Mouse (Mus musculus) midbrain, embryonic 11.5 days (tissue): ENCODE data around the gene Msmb. TPM values are rescaled to one million over a fixed set of nuclear protein-coding genes. Genes with fewer than 3 reads are reported as not detected.
"Not testable (repeated sequence)": the region's sequence is repeated elsewhere in the genome, so short reads cannot be mapped to it uniquely, and the experiment has no call there.

ENCODE experiments used
- ATAC-seq: fragments of 200-750 bp; cut with Nextera tagmentation; 2 replicates; pipeline ENCODE4 v1.8.0; 2017; ENCODE audit warnings: moderate TSS enrichment, moderate library complexity; ENCODE audit not compliant: low FRiP score
- DNase-seq: peaks from one replicate; pipeline ENCODE4 v3.0.0; 2015; ENCODE audit warnings: low spot score; ENCODE audit errors: missing footprints
- H3K27ac ChIP-seq: fragments of 300-500 bp; sonication (generic); 2 replicates; pipeline ENCODE4 v1.5.1; 2014; ENCODE audit warnings: low read depth, low read length
- H3K27me3 ChIP-seq: fragments of 300-500 bp; sonication (generic); 2 replicates; pipeline ENCODE4 v1.6.1; 2014; ENCODE audit warnings: mild to moderate bottlenecking, low read length, moderate library complexity, mixed read lengths; ENCODE audit not compliant: control insufficient read depth, insufficient read depth
- H3K36me3 ChIP-seq: fragments of 300-500 bp; sonication (generic); 2 replicates; pipeline ENCODE4 v1.6.1; 2014; ENCODE audit warnings: mild to moderate bottlenecking, low read length, moderate library complexity, mixed read lengths; ENCODE audit not compliant: control insufficient read depth, insufficient read depth
- H3K4me1 ChIP-seq: fragments of 300-500 bp; sonication (generic); 2 replicates; pipeline ENCODE4 v1.6.1; 2014; ENCODE audit warnings: low read length; ENCODE audit not compliant: control insufficient read depth, insufficient read depth
- H3K4me2 ChIP-seq: fragments of 300-500 bp; sonication (generic); 2 replicates; pipeline ENCODE4 v1.6.1; 2014; ENCODE audit warnings: mild to moderate bottlenecking, moderate library complexity
- H3K4me3 ChIP-seq: fragments of 300-500 bp; sonication (generic); 2 replicates; pipeline ENCODE4 v1.5.1; 2014; ENCODE audit warnings: low read depth, low read length
- H3K9ac ChIP-seq: fragments of 300-500 bp; sonication (generic); 2 replicates; pipeline ENCODE4 v1.6.1; 2014; ENCODE audit warnings: low read length
- H3K9me3 ChIP-seq: fragments of 300-500 bp; sonication (generic); 2 replicates; pipeline ENCODE4 v1.6.1; 2016; ENCODE audit warnings: low read length; ENCODE audit not compliant: control insufficient read depth
- whole genome bisulfite sequencing: fragments of 180-500 bp; shearing (Covaris S2); extraction: QIAGEN DNeasy Blood & Tissue Kit; methylation state at CpG from one replicate; pipeline ENCODE4 v1.1.7; 2014; 5-methylcytosine and 5-hydroxymethylcytosine counted together
- polyA plus RNA-seq: library from polyadenylated mRNA; unstranded; fragments of >200 nt; fragmentation: Nextera tagmentation; extraction: Ambion mirVana; gene quantifications from 2 replicates; pipeline ENCODE4 v1.2.1, GENCODE M21; 2014

The Msmb gene
- polyA plus RNA-seq, 1 experiment from 2014 or later = not detected

GRCm38 (mm10) chr14:32106911-32107310 lies 34.9 kb upstream of the Msmb start:
- ATAC-seq (no peak), DNase-seq (no peak)
- H3K9ac ChIP-seq = no peak overlapping the region
- no peak overlapping the region for H3K4me2 ChIP-seq
- H3K27me3 ChIP-seq = no peaks in the 10 kb centered on the region
- no peak overlapping the region for H3K27ac ChIP-seq
- no peaks in the 10 kb centered on the region for H3K4me1 ChIP-seq
- H3K9me3 ChIP-seq = no peaks in the 10 kb centered on the region
- H3K36me3 ChIP-seq = no peaks in the 10 kb centered on the region
- no peak overlapping the region for H3K4me3 ChIP-seq
- WGBS = 91% methylated on average over 4 of the region's 4 CpGs

GRCm38 (mm10) chr14:32112124-32112523 lies 29.7 kb upstream of the Msmb start:
- H3K4me1 ChIP-seq, DNase-seq, H3K9ac ChIP-seq, H3K4me2 ChIP-seq, H3K27me3 ChIP-seq, ATAC-seq, H3K9me3 ChIP-seq, H3K4me3 ChIP-seq, H3K27ac ChIP-seq, H3K36me3 ChIP-seq: not testable (repeated sequence)
- WGBS = 92% methylated on average over 10 of the region's 10 CpGs

GRCm38 (mm10) chr14:32120940-32121919 lies 20.6 kb upstream of the Msmb start:
- Histone ChIP-seq H3K4me3 (no peak overlapping the region), H3K36me3 (no peaks in the 10 kb centered on the region), H3K9ac (no peak overlapping the region), H3K4me1 (no peaks in the 10 kb centered on the region), H3K27ac (no peak overlapping the region), H3K4me2 (no peak overlapping the region), H3K27me3 (no peaks in the 10 kb centered on the region), H3K9me3 (no peaks in the 10 kb centered on the region)
- WGBS = 76% methylated on average over 11 of the region's 11 CpGs
- ATAC-seq (no peak), DNase-seq (no peak)

GRCm38 (mm10) chr14:32121920-32122315 lies 19.9 kb upstream of the Msmb start:
- WGBS = 54% methylated on average over 2 of the region's 2 CpGs
- H3K27me3 ChIP-seq = no peaks in the 10 kb centered on the region
- no peak for ATAC-seq

GRCm38 (mm10) chr14:32124261-32124660 lies 17.6 kb upstream of the Msmb start:
- Histone ChIP-seq H3K4me2 (no peak overlapping the region), H3K4me3 (no peak overlapping the region), H3K9me3 (no peaks in the 10 kb centered on the region), H3K27me3 (no peaks in the 10 kb centered on the region), H3K9ac (no peak overlapping the region), H3K36me3 (no peaks in the 10 kb centered on the region), H3K4me1 (no peaks in the 10 kb centered on the region), H3K27ac (no peak overlapping the region)
- no peak for DNase-seq
- no peak for ATAC-seq
- WGBS = 41% methylated on average over 3 of the region's 3 CpGs

More at GRCm38 (mm10) chr14:32121920-32122315, 19.9 kb upstream of the Msmb start:
- Histone ChIP-seq H3K36me3 (no peaks in the 10 kb centered on the region), H3K4me3 (no peak overlapping the region), H3K27ac (no peak overlapping the region), H3K9me3 (no peaks in the 10 kb centered on the region), H3K4me2 (no peak overlapping the region), H3K9ac (no peak overlapping the region), H3K4me1 (no peaks in the 10 kb centered on the region)
- DNase-seq = no peak

GRCm38 (mm10) chr14:32125256-32125655 lies 16.6 kb upstream of the Msmb start:
- not testable (repeated sequence) for H3K9me3 ChIP-seq, H3K9ac ChIP-seq, H3K4me2 ChIP-seq, H3K36me3 ChIP-seq, ATAC-seq, DNase-seq, H3K27me3 ChIP-seq, H3K4me3 ChIP-seq, H3K4me1 ChIP-seq, H3K27ac ChIP-seq
- 79% methylated on average over 5 of the region's 5 CpGs for WGBS

GRCm38 (mm10) chr14:32128409-32128808 lies 13.4 kb upstream of the Msmb start:
- no peak overlapping the region for H3K9ac ChIP-seq
- no peak overlapping the region for H3K27ac ChIP-seq
- H3K4me2 ChIP-seq = no peak overlapping the region
- H3K4me3 ChIP-seq = no peak overlapping the region
- H3K27me3 ChIP-seq = no peaks in the 10 kb centered on the region
- 82% methylated on average over 5 of the region's 5 CpGs for WGBS
- no peaks in the 10 kb centered on the region for H3K9me3 ChIP-seq
- DNase-seq (no peak), ATAC-seq (no peak)
- H3K36me3 ChIP-seq = no peaks in the 10 kb centered on the region
- H3K4me1 ChIP-seq = no peaks in the 10 kb centered on the region

- no peak for ATAC-seq
- Histone ChIP-seq H3K4me1 (no peaks in the 10 kb centered on the region), H3K9me3 (no peaks in the 10 kb centered on the region), H3K27me3 (no peaks in the 10 kb centered on the region), H3K4me2 (no peak overlapping the region), H3K27ac (no peak overlapping the region), H3K36me3 (no peaks in the 10 kb centered on the region), H3K9ac (no peak overlapping the region), H3K4me3 (no peak overlapping the region)
- 86% methylated on average over 4 of the region's 4 CpGs for WGBS
- DNase-seq = no peak
Measured at GRCm38 (mm10) chr14:32131836-32132235, 10.0 kb upstream of the Msmb start.

GRCm38 (mm10) chr14:32134293-32134692 lies 7.5 kb upstream of the Msmb start:
- no peak for DNase-seq
- no peak for ATAC-seq
- no peaks in the 10 kb centered on the region for H3K4me1 ChIP-seq

More at GRCm38 (mm10) chr14:32134293-32134692, 7.5 kb upstream of the Msmb start:
- Histone ChIP-seq H3K9me3 (no peaks in the 10 kb centered on the region), H3K27me3 (no peaks in the 10 kb centered on the region), H3K27ac (no peak overlapping the region), H3K36me3 (no peaks in the 10 kb centered on the region), H3K4me2 (no peak overlapping the region), H3K4me3 (no peak overlapping the region), H3K9ac (no peak overlapping the region)
- 71% methylated on average over 2 of the region's 2 CpGs for WGBS
